Mouse (Mus musculus) embryonic fibroblast, embryonic 13.5 days (primary cell): ENCODE measurements around the gene Fitm1. TPM values are rescaled to one million over a fixed set of nuclear protein-coding genes. Genes with fewer than 3 reads are reported as not detected.
A peak's percentile ranks its signal among the peaks of the same experiment; 100 is the strongest.

ENCODE experiments used
- H3K27ac ChIP-seq: 2 replicates; pipeline ENCODE4 v1.5.1; 2012; ENCODE audit warnings: low read length, control low read depth, inconsistent platforms; ENCODE audit not compliant: insufficient read depth
- H3K4me1 ChIP-seq: 2 replicates; pipeline ENCODE4 v1.6.1; 2011; ENCODE audit warnings: low read length; ENCODE audit not compliant: control insufficient read depth, insufficient read depth
- H3K4me3 ChIP-seq: 2 replicates; pipeline ENCODE4 v1.5.1; 2011; ENCODE audit warnings: mild to moderate bottlenecking, control low read depth, low read length; ENCODE audit not compliant: insufficient read depth
- CTCF ChIP-seq: IDR thresholded peaks from 2 replicates; pipeline ENCODE4 v1.5.1; 2011; ENCODE audit warnings: mild to moderate bottlenecking, control low read depth, low read length, moderate library complexity, borderline replicate concordance; ENCODE audit not compliant: insufficient read depth
- POLR2A ChIP-seq: IDR thresholded peaks from 2 replicates; pipeline ENCODE4 v1.6.1; 2011; ENCODE audit warnings: low read depth, mild to moderate bottlenecking, control low read depth, low read length, moderate library complexity
- polyA plus RNA-seq: library from polyadenylated mRNA; stranded (reverse); fragments of >200 nt; gene quantifications from 2 replicates; pipeline ENCODE4 v1.2.4, GENCODE M21; 2011; ENCODE audit warnings: low read depth; ENCODE audit not compliant: missing spikeins, insufficient read length

Gene Fitm1
- polyA plus RNA-seq, 1 experiment: not detected

DNA sequence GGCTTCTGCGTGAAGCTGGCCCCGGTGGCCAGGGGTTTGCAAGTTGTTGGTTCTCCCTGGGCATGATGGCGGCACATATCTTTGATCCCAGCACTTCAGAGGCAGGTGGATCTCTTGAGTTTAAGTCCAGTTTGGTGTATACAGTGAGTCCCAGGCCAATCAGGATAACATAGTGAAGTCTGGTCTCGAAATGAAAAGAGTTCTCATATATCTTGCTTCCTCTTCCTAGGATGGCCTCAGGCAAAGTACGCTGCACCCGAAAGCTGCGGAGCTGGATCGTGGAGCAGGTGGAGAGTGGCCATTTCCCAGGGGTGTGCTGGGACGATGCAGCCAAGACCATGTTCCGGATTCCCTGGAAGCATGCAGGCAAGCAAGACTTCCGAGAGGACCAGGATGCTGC lies 29.4 kb downstream of the Fitm1 start:
- no peaks in the 10 kb centered on the region for H3K4me1 ChIP-seq
- no peak overlapping the region for H3K27ac ChIP-seq
- no peak for TF ChIP-seq CTCF
- TF ChIP-seq POLR2A: no peak; the same call in 1 of the 2 replicates
- 0 out of 2 replicates have a peak overlapping the region, but pooled peaks have one; percentile 57 for H3K4me3 ChIP-seq

DNA sequence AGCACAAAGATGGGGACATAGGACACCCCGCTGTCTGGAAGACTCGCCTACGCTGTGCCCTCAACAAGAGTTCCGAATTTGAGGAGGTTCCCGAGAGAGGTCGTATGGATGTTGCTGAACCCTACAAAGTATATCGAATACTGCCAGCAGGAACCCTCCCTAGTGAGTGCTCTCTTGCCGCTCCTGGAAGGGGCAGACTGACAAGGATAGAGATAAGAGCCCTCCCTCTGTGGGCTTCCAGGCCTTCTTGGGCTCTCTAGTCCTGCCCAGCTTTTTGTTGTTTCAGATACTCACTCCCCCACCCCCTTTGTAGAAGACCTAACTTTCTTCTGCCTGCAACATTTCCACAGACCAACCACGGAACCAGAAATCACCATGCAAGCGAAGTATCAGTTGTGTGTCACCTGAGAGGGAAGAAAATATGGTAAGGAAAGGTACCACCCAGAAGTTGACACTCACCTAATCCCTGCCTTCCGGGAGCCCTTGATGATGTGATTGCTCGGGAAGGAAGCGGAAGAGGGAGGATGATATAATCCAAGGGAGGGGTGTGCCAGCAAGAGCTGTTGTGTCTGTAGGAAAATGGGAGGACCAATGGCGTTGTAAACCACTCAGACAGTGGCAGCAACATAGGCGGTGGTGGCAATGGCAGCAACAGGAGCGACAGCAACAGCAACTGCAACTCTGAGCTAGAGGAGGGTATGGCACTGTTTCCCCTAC lies 30.5 kb downstream of the Fitm1 start:
- Histone ChIP-seq H3K4me3 (no peak overlapping the region), H3K27ac (no peak overlapping the region), H3K4me1 (no peaks in the 10 kb centered on the region)
- TF ChIP-seq CTCF (no peak), POLR2A (no peak)

DNA sequence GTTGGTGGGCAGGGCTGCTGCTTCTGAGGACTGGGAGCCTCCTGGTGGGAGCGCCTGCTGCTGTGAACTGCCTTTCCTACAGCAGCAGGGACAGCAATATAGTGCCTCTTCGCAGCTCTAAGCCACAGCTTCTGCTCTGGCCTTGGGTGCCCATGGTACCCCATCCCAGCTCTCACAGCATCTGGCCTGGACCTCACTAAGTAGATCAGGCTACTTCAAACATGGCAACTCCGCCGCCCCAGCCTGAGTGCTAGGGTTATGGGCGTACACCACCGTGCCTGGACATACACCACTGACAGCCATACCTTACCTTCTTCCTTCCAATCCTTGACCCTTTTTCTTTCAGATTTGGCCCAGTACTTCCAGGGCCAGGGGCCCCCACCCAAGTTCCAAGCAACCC lies 32.9 kb downstream of the Fitm1 start:
- H3K4me1 ChIP-seq: no peaks in the 10 kb centered on the region
- TF ChIP-seq POLR2A (no peak), CTCF (no peak)
- no peak overlapping the region for H3K27ac ChIP-seq
- no peak overlapping the region for H3K4me3 ChIP-seq

DNA sequence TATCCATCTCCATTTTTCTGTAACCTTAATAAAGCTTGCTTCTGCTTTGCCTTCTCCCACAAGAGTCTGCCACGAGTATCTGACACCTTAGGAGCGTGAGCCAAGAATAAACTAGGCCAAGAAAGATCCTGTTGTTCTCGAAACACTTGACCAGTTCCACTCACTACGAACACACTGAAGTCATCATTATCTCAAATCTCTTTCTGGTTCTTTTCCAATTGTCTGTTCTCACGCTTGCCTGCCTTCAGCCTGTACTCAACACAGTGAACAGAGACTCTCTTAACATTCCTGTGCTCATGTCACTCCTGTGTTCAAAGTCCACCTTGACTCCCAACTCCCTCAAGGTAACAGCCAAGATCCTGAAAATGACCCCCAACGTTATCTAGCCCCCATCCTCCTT lies 37.9 kb downstream of the Fitm1 start:
- TF ChIP-seq CTCF (no peak), POLR2A (no peak)
- Histone ChIP-seq H3K27ac (no peak overlapping the region), H3K4me1 (no peaks in the 10 kb centered on the region), H3K4me3 (no peak overlapping the region)

DNA sequence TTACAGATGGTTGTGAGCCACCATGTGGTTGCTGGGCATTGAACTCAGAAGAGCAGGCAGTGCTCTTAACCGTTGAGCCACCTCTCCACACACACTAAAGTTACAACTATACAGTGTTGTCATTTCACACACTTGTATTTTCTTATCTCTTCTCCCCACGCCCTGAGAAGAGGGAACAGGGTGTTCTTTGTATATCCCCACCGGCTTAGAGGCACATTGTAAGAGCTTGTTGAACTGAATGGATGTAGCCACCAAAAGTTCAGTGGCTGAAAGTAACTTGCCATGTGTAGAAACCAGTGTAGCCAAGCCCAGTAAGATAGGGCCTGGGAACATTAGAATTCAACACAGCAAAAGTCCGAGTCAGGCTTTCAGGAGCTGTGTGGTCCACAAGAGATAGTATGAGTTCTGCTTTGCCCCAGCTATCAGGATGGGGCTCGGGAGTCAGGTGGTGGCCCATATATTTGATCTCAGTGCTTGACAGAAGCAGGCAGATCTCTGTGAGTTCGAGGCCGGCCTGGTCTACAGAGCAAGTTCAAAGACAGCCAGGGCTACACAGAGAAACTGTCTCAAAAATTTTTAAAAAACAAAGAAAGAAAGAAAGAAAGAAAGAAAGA lies 39.3 kb downstream of the Fitm1 start:
- no peak overlapping the region for H3K4me3 ChIP-seq
- TF ChIP-seq POLR2A: no peak
- H3K27ac ChIP-seq: no peak overlapping the region
- H3K4me1 ChIP-seq: no peaks in the 10 kb centered on the region

DNA sequence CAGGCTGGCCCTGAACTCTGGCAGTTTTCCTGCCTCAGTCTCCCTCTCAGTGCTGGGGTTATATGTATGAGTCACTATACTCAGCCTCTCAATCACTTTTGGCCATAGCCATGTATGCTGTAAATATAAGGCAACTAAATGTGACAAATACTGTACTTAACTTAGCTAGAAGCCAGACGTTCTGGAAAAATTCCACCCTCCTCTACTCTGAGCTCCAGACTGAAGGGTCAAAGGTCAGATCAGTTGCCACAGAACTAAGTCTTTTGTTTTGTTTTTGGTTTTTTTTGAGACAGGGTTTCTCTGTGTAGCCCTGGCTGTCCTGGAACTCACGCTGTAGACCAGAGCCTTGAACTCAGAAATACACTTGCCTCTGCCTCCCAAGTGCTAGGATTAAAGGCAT lies 40.5 kb downstream of the Fitm1 start:
- TF ChIP-seq POLR2A: no peak
- no peak for TF ChIP-seq CTCF
- Histone ChIP-seq H3K27ac (no peak overlapping the region), H3K4me3 (no peak overlapping the region), H3K4me1 (no peaks in the 10 kb centered on the region)

DNA sequence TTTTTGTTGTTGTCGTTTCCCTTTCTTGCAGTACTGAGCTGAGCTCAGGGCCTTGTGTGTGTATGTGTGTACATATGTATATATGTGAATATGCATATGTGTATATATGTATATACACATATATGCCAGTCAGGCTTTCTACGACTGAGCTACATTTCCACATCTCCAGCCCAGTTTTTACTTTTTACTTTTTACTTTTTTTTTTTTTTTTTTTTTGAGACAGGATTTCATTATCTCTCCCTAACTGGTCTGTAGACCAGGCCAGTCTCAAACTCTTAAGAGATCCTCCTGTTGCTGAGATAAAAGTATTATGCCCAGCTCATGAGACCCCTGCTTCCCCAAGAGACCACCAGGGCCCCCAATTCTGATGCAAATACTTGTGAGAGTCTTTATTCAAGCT lies 41.4 kb downstream of the Fitm1 start:
- Histone ChIP-seq H3K4me3 (no peak overlapping the region), H3K27ac (no peak overlapping the region), H3K4me1 (no peaks in the 10 kb centered on the region)
- TF ChIP-seq CTCF (no peak), POLR2A (no peak)

DNA sequence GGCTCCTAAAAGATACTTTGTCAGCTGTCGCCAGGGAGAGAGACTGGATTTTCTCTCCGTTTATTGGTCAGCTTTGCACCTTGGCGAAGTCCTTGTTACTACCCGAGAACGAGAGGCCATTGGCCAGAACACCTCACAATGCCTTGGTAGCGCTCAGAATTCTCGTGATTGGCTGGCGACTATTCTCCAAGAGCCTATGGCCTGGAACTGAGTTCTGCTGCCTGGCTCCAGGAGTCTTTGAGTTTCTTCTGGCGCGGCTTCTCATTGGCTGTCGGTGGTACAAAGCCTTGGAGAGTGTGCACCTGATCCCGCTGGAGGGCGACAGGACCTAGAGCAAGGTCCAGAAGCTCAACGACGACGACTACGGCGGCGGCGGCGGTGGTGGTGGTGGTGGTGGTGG lies 42.4 kb downstream of the Fitm1 start, which contains the start of gene Rec8:
Gene Rec8, plus strand, starts transcription at position 216 of the 400 bp plus-strand sequence.
- TF ChIP-seq POLR2A (no peak), CTCF (no peak)
- Histone ChIP-seq H3K27ac (no peak within 1 kb of the TSS), H3K4me1 (no peaks in the 10 kb centered on the region), H3K4me3 (no peak within 1 kb of the TSS)

DNA sequence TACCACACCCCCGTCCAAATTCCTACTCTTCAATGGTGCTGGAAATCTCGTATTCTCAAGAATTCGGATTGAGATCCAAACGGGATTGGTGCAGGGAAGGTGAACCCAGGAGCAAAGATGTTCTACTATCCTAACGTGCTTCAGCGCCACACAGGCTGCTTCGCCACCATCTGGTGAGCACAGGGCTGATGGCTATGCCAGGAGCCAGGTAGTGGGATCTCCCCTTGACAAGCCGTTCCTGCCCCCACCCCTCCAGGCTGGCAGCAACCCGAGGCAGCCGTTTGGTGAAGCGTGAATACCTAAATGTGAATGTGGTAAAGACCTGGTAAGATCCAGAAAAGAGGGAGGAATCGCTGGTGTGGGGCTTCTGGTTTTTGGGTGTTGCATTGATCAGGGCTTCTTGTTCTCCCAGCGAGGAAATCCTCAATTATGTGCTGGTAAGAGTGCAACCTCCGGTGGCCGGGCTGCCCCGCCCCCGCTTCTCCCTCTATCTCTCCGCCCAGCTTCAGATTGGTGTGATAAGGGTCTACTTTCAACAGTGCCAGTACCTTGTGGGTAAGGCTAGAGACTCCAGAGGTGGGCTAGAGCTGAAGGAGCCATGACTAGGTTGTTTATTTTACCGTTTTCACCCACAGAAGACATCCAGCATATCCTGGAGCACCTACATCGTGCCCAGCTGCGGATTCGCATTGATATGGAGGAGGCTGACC lies 43.2 kb downstream of the Fitm1 start:
- H3K27ac ChIP-seq: no peak overlapping the region

More for the DNA sequence above, 43.2 kb downstream of the Fitm1 start:
- Histone ChIP-seq H3K4me1 (no peaks in the 10 kb centered on the region), H3K4me3 (no peak overlapping the region)
- no peak for TF ChIP-seq CTCF
- TF ChIP-seq POLR2A: no peak

Other genes with a start within 250 kb of the Fitm1 start
- gene Dhrs4, start 96.9 kb upstream of the Fitm1 start, polyA plus RNA-seq: 39.6 and 51.8 TPM in 2 replicates
- gene Carmil3, start 85.0 kb upstream of the Fitm1 start, polyA plus RNA-seq: 0.77 and 2.9 TPM in 2 replicates
- not detected in 2 replicates for gene Cpne6, start 65.2 kb upstream of the Fitm1 start, polyA plus RNA-seq
- not detected in 2 replicates for gene Nrl, start 50.6 kb upstream of the Fitm1 start, polyA plus RNA-seq
- gene Pck2, start 35.4 kb upstream of the Fitm1 start, polyA plus RNA-seq: 120 and 151 TPM in 2 replicates
- gene Dcaf11, start 15.6 kb upstream of the Fitm1 start, polyA plus RNA-seq: 19.4 and 20.7 TPM in 2 replicates
- not detected in 2 replicates for gene A730061H03Rik, start 15.2 kb upstream of the Fitm1 start, polyA plus RNA-seq
- gene Psme1, start 2.5 kb downstream of the Fitm1 start, polyA plus RNA-seq: 87.2 and 116 TPM in 2 replicates
- 8.9 and 10.0 TPM in 2 replicates for gene Emc9, start 9.7 kb downstream of the Fitm1 start, polyA plus RNA-seq
- 169 and 242 TPM in 2 replicates for gene Psme2, start 15.5 kb downstream of the Fitm1 start, polyA plus RNA-seq
- 17.0 and 24.7 TPM in 2 replicates for gene Rnf31, start 16.1 kb downstream of the Fitm1 start, polyA plus RNA-seq
- gene Irf9, start 28.0 kb downstream of the Fitm1 start, polyA plus RNA-seq: 24.2 and 33.2 TPM in 2 replicates
- 0.65 TPM in 1 of 2 replicates, not detected in the other for gene Rec8, start 42.4 kb downstream of the Fitm1 start, polyA plus RNA-seq
- 131 and 143 TPM in 2 replicates for gene Ipo4, start 60.3 kb downstream of the Fitm1 start, polyA plus RNA-seq
- 13.1 and 22.2 TPM in 2 replicates for gene Gm49378, start 62.3 kb downstream of the Fitm1 start, polyA plus RNA-seq
- gene Tm9sf1, start 68.2 kb downstream of the Fitm1 start, polyA plus RNA-seq: 77.1 and 90.9 TPM in 2 replicates
- 0.73 and 0.81 TPM in 2 replicates for gene Tssk4, start 74.6 kb downstream of the Fitm1 start, polyA plus RNA-seq
- gene Mdp1, start 84.9 kb downstream of the Fitm1 start, polyA plus RNA-seq: 28.9 and 30.0 TPM in 2 replicates
- gene Gmpr2, start 96.3 kb downstream of the Fitm1 start, polyA plus RNA-seq: 33.6 and 34.1 TPM in 2 replicates
- gene Nedd8, start 96.5 kb downstream of the Fitm1 start, polyA plus RNA-seq: 287 and 295 TPM in 2 replicates
- gene Tinf2, start 106.2 kb downstream of the Fitm1 start, polyA plus RNA-seq: 19.7 and 20.8 TPM in 2 replicates
- 0.25 and 0.32 TPM in 2 replicates for gene Tgm1, start 138.3 kb downstream of the Fitm1 start, polyA plus RNA-seq
- 11.5 and 16.3 TPM in 2 replicates for gene Rabggta, start 146.6 kb downstream of the Fitm1 start, polyA plus RNA-seq
- gene Dhrs1, start 170.1 kb downstream of the Fitm1 start, polyA plus RNA-seq: 55.1 and 61.6 TPM in 2 replicates
- gene Nop9, start 170.1 kb downstream of the Fitm1 start, polyA plus RNA-seq: 36.4 and 37.5 TPM in 2 replicates
- gene Cideb, start 182.8 kb downstream of the Fitm1 start, polyA plus RNA-seq: 0.95 TPM in 1 of 2 replicates, not detected in the other
- gene Ltb4r2, start 185.8 kb downstream of the Fitm1 start, polyA plus RNA-seq: 2.0 TPM in 2 replicates
- 0.82 and 1.0 TPM in 2 replicates for gene Ltb4r1, start 190.3 kb downstream of the Fitm1 start, polyA plus RNA-seq
- gene Adcy4, start 208.5 kb downstream of the Fitm1 start, polyA plus RNA-seq: 8.7 and 18.0 TPM in 2 replicates
- 109 and 141 TPM in 2 replicates for gene Ripk3, start 213.2 kb downstream of the Fitm1 start, polyA plus RNA-seq
- 88.8 and 98.2 TPM in 2 replicates for gene Nfatc4, start 247.5 kb downstream of the Fitm1 start, polyA plus RNA-seq